Mouse (Mus musculus): ENCODE results near the gene Cdc6.
"Not testable (repeated sequence)": the region's sequence is repeated elsewhere in the genome, so short reads cannot be mapped to it uniquely, and the experiment has no call there.

Gene Cdc6

DNA sequence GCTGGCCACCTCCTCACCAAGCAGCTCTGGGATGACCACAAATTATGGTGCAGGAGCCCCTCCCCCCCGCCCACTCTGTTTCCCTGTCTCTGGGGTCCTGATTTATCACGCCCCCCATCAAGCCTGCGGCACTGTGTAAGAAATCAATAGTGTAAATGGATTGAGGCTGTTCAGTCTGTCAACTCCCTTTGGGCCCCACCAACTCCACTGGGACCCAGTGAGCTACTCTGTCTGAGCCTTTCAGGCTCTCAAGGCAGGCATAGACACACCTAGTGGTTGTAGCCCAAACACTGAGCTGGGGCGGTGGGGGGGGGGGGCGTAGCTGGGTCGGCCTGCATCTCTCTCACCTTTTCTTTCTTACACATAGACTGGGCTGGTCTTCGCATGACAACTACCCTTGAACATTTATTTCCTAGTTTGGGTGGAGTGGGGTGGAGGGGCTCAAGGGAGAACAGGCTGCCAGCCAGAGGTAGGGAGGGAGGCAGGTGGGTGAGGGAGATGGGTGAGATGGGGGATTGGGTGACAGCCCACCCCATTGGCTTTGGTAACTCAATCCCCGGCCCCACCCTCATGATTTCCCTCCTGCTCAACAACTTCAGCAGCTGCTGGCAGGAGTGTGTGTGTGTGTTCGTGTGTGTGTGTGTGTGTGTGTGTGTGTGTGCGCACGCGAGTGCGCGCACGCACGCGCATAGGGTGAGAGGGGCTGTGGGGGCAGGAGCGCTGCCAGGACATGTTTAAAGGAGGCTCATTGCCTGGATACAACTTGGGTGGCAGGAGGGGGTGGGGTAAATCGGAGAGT is 24.9 kb downstream of the Cdc6 start:
- DNase-seq, result peak in 1 of 2 experiments; percentile 12

GRCm38 (mm10) chr11:98933151-98933550 is 25.6 kb downstream of the Cdc6 start:
- DNase-seq, result peak; percentile 78 to 88

DNA sequence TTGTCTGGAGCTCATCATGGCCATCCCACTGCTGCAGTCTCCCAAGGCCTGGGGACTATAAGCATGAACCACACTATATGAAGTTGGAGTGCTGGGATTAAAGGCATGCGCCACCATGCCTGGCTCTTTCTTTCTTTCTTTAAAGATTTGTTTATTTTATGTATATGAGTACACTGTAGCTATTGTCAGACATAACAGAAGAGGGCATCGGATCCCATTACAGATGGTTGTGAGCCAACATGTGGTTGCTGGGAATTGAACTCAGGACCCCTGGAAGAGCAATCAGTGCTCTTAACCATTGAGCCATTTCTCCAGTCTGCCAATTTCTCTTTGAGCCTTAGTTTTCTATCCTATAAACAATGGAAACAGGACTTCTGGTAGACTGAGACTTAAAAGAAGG is 26.2 kb downstream of the Cdc6 start:
- not testable (repeated sequence) for DNase-seq

- DNase-seq, result no peak
Measured at GRCm38 (mm10) chr11:98934367-98934766, 26.8 kb downstream of the Cdc6 start.

GRCm38 (mm10) chr11:98935123-98935522 is 27.5 kb downstream of the Cdc6 start:
- DNase-seq, result peak; percentile 90 to 92

DNA sequence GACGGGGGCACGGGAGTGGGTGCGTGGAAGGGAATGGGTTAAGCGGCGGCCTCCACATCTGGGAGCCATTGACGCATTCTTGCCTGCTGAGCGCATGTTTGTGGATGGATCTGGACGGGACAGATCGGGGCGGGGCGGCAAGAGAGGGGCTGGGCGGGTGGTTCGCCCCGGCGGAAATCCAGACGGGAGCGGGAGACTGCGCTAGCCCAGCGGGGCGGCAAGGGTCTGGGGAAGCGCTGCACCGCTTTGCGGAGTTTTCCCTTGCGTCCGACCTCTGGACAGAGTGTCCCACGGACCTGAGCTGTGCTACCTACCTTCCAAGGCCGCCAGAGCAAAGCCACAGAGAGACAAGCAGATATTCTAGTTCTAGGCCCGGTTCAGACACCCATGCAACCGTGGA is 28.6 kb downstream of the Cdc6 start:
- DNase-seq, result peak; percentile 84 to 86

- DNase-seq, result peak in 1 of 2 experiments; percentile 49
Measured at GRCm38 (mm10) chr11:98936606-98937409, 29.2 kb downstream of the Cdc6 start.

GRCm38 (mm10) chr11:98937410-98937913 is 29.9 kb downstream of the Cdc6 start:
- DNase-seq, result peak; percentile 96

- peak; percentile 57 to 82 for DNase-seq
Measured at GRCm38 (mm10) chr11:98937914-98938694, 30.5 kb downstream of the Cdc6 start.

DNA sequence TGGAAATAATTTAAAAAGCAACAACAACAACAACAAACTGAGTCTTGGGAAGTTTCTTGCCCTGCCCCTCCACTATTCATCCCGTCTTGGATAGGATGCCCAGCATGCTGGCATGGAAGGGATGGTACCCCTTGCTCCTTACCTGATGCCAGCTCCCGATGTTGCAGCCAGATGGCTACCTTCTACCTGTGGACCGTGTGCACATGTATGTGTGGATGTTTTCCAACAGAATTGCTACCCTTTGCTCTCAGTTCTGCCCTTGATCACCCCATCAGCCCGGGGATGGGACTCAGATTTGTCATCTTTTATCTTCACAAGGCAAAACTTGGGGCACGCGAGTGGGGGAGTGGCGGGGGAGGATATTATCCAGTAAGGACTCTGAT is 31.1 kb downstream of the Cdc6 start:
- DNase-seq, result no peak

DNA sequence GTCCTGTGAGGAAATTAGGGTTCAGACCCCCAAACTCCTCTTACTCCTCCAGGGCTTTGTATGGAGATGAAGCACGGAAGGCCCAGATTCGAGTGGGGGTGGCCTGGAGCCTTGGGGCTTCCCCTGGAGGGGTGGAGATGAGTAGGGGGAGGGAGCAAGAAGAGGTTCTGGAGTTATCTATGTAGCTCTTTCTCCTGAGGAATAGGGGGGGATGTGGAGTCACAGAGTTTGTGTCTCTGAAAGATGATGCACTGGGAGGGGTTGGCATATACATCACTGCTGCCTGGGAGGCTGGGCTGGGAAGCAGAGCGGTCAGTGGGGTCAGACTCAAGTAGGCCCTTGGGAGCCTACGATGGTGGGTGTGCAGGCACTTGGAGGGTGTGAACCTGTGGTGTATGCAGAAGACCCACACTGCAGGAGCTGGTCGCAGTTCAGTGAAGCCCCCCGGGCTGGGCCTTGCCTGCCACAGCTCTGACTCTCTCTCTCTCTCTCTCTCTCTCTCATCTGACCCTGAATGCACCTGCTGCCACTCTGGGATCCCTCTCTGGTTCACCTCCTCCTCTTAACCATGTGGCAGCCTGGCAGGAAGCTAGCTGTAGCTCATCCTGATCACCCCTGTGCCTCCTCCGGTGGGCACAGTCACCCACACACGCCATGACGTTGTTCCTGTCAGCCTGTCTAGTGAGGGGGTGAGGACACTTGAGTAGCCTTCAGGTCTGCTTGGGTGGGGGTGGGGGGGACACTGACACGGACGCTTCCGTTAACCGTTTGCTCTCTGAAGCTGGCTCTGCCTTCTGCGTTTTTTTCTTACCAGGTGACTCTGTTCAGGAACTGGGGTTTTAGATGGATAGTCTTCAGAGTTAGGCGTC is 31.7 kb downstream of the Cdc6 start:
- DNase-seq, result no peak

DNA sequence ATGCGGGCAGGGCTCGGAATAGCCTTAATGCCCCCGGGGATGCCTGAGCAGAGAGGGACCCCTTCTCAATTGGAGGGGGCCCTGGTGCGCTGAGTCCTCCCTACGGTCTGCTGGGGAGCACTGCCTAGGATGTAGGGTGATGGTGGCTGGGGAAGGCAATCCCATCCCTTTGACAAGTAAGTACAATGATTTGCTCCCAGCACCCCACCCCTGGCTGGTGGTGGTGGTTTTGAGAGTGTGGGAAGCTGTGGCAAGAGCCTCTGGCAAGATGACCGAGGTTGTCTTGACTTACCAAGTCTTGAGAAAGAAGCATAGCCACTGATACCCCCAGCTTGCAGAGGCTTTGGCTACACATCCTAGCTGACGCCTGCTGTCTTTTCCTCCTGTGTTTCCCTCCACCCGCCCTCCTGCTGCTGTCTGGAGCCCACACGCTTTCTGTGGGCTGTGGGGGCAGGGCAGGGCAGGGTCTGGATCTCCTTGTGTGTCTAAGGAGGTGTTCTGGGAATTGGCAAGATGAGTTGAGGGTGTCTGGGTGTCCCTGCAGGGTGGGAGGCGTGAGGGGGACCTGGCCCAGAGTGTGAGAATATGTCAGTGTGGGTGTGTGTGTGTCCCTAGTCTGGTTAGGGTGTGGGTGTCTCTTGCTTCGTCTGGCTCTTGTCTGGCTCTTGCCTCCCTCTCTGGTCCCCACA is 32.5 kb downstream of the Cdc6 start:
- no peak for DNase-seq

GRCm38 (mm10) chr11:98940776-98941175 is 33.2 kb downstream of the Cdc6 start:
- no peak for DNase-seq

GRCm38 (mm10) chr11:98941341-98941825 is 33.8 kb downstream of the Cdc6 start:
- peak; percentile 88 to 91 for DNase-seq

DNA sequence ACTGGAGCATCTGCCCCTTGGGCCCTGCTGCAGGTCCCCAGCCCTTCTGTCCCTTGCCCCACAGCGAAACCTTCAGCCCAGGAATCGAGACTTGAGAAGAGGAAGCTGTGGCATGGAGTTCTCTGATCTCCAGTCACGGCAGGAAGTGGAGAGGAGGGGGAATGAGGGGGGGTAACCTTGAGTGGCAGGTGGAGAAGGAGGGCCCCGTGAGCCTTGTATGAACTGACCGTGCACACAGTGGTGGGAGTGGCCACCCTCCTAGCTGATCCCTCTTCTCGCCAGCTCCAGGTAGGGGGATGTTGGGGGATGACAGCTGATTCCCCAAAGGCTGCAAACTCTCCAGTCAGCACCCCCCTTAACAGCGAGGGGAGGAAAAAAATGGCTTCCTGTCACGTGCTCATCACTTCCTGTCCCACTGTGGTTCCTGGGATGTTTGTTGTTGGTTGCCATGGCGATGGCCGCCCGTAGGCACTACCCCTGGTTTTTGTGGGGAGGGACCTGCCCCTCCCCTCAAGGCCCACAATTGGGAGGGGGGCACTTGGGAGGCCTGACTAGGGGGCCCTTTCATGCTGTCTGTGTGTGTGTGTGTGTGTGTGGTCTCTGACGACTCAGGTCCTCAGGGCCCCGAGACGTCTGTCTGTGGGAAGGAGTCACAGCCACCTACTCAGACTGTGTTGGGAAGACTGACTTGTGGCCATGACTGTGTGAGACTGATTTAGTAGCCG is 34.4 kb downstream of the Cdc6 start:
- DNase-seq, result peak; percentile 88 to 89

- no peak for DNase-seq
Measured at GRCm38 (mm10) chr11:98942555-98942922, 34.9 kb downstream of the Cdc6 start.

- peak; percentile 79 to 88 for DNase-seq
Measured at GRCm38 (mm10) chr11:98942923-98943641, 35.5 kb downstream of the Cdc6 start.

DNA sequence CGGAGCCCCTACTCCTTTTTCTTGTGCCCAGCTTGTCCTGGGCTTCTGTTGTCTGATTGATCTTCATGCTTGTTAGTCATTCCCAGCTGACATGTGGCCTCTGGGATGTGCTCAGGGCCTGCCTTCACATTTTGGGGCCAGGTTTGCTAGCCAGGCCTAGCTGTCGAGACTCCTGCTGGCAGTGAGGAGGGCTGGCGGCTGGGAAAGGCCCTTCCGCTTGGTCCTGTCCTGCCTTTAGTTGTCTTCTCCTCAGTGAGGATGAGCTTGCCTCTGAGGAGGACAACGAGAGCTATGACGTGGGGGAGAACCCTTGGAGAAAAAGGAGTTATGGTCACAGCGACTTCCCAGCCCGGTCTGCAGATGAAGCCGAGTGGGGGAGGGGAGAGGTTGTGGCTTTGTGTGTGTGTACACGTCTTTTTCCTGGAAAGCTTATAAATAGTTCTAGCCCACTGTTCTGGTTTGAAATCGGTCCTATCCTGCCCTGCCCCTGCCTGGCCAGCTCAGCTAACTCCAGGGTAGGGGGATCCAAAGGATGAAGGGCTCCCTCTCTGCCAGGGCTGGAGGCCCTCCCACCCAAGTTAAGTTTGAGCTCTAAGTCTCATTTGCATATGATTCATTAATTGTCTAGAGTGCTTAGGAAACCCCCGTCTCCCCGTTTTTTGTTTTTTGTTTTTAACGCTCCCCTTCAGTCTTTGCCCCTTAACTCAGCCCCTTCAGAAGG is 36.3 kb downstream of the Cdc6 start:
- peak in 1 of 2 experiments; percentile 66 for DNase-seq

All from kidney, postnatal 36 days (tissue).